Mouse (Mus musculus) G1E (cell line): ENCODE data around the gene B3gnt7.

Source experiments
- CTCF ChIP-seq: IDR thresholded peaks from 2 replicates; pipeline ENCODE4 v1.5.1; 2012; ENCODE audit warnings: low read depth, low read length, inconsistent platforms, mixed read lengths
- GATA1 ChIP-seq: IDR thresholded peaks from 2 replicates; pipeline ENCODE4 v1.6.1; 2012; ENCODE audit warnings: borderline replicate concordance, low read length, inconsistent platforms, mixed read lengths
- GATA2 ChIP-seq: IDR thresholded peaks from 2 replicates; pipeline ENCODE4 v1.6.1; 2012; ENCODE audit warnings: low read depth, low read length, inconsistent platforms, borderline replicate concordance
- POLR2AphosphoS5 ChIP-seq: IDR thresholded peaks from 2 replicates; pipeline ENCODE4 v1.6.1; 2012; ENCODE audit warnings: low read depth, low read length, inconsistent platforms; ENCODE audit not compliant: insufficient replicate concordance
- TAL1 ChIP-seq: conservative IDR thresholded peaks from 2 replicates; pipeline ENCODE4 v1.6.1; 2012; ENCODE audit warnings: low read depth, low read length, inconsistent platforms, mixed read lengths

DNA sequence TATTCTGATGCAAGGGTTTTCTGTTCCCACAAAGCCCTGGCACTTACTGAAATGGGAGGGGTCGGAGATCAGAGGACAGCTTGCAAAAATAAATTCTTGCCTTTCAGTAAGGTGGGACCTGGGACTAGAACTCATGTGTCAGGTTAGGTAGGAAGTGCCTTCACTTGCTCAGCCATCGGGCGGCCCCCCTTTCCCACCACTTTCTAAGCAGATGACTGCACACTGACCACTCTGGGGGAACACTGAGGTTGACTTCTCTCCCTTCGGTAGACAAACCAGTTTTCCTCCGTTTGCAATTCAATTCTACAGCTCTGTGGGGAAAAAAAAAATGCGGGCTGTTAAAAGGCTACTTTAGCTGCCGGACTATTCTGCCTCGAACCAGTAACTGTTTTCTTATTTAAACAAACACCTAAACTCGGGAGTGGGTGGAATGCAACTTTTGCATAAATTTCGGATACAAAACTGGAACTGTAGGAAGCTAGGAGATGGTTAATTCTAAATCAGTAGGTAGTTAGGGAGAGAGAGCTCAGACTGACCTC is 8.9 kb downstream of the B3gnt7 start:
- TF ChIP-seq GATA1 = no peak
- TF ChIP-seq CTCF = no peak
- TF ChIP-seq POLR2AphosphoS5 = no peak
- TF ChIP-seq TAL1 = no peak
- no peak for TF ChIP-seq GATA2
